Mouse (Mus musculus) left cerebral cortex, postnatal 25 days (tissue): ENCODE data around the gene Olfr78. TPM values are rescaled to one million over a fixed set of nuclear protein-coding genes. Genes with fewer than 3 reads are reported as not detected.
A peak's percentile ranks its signal among the peaks of the same experiment; 100 is the strongest.

ENCODE experiments used
- DNase-seq, 2 experiments: peaks; one replicate each; pipeline ENCODE4 v3.0.0; 2022; ENCODE audit warnings: low spot score in 2 of 2, mixed read lengths in 1 of 2
- intact Hi-C: fragments of 180-260 bp; cut with DNase I; formaldehyde crosslinking; loops from one replicate; pipeline ENCODE4 v1.15.1; 2025
- total RNA-seq, 2 experiments: library from RNA; stranded (reverse); gene quantifications; 2 replicates each; pipeline ENCODE4 v1.2.3; 2021

The Olfr78 gene
- under 1 TPM; 0.57 to 0.92 TPM for total RNA-seq

GRCm38 (mm10) chr7:102759266-102759665, at the start of gene Olfr78, which contains the start of gene Olfr560:
TSS of gene Olfr78 (minus strand) at chr7:102759471.
TSS of gene Olfr560 (minus strand) at chr7:102759366.
- DNase-seq: peak in 1 of 2 experiments; percentile 14
- intact Hi-C loops: no loop called here

- DNase-seq: no peak
- intact Hi-C loops: no loop called here
Observed at GRCm38 (mm10) chr7:102803180-102803579, 43.9 kb upstream of the Olfr78 start, which contains the start of gene Olfr564. TSS of gene Olfr564 (plus strand) at chr7:102803480.

GRCm38 (mm10) chr7:102770921-102771320, 11.7 kb upstream of the Olfr78 start, which contains the start of gene Olfr561:
TSS of gene Olfr561 (plus strand) at chr7:102771221.
- intact Hi-C loops: no loop called here
- no peak for DNase-seq

- no peak for DNase-seq
- intact Hi-C loops: no loop called here
Observed at GRCm38 (mm10) chr7:102752086-102752485, 7.2 kb downstream of the Olfr78 start.

- intact Hi-C loops: no loop called here
Observed at GRCm38 (mm10) chr7:102737705-102738104, 21.6 kb downstream of the Olfr78 start.

GRCm38 (mm10) chr7:102733793-102734192, 25.5 kb downstream of the Olfr78 start:
- intact Hi-C loops: no loop called here
- no peak for DNase-seq

More at GRCm38 (mm10) chr7:102737705-102738104, 21.6 kb downstream of the Olfr78 start:
- DNase-seq: no peak

- DNase-seq: no peak
- intact Hi-C loops: no loop called here
Observed at GRCm38 (mm10) chr7:102727391-102727790, 31.9 kb downstream of the Olfr78 start, which contains the start of gene Olfr559. TSS of gene Olfr559 (minus strand) at chr7:102727491.

GRCm38 (mm10) chr7:102718970-102719369, 40.3 kb downstream of the Olfr78 start, which contains the start of gene Olfr33:
TSS of gene Olfr33 (minus strand) at chr7:102719070.
- DNase-seq: no peak
- intact Hi-C loops: no loop called here

GRCm38 (mm10) chr7:102701915-102702314, 57.4 kb downstream of the Olfr78 start, which contains the start of gene Olfr558:
TSS of gene Olfr558 (plus strand) at chr7:102702215.
- intact Hi-C loops: no loop called here
- no peak for DNase-seq

GRCm38 (mm10) chr7:102698461-102698860, 60.8 kb downstream of the Olfr78 start:
- no peak for DNase-seq
- intact Hi-C loops: no loop called here

- DNase-seq: peak; percentile 24 to 31
- intact Hi-C loops: loop anchor here (2.0 kb wide), 1 partner anchor 221 kb away; the partner anchor contains the start of gene Olfr571
Observed at GRCm38 (mm10) chr7:102695358-102696125, 63.7 kb downstream of the Olfr78 start, which contains the start of gene Olfr557. TSS of gene Olfr557 (plus strand) at chr7:102695910.

Other genes with a start within 250 kb of the Olfr78 start
- not detected for gene Olfr547, start 224.7 kb downstream of the Olfr78 start, total RNA-seq
- gene Olfr548-ps1, start 218.6 kb downstream of the Olfr78 start, total RNA-seq: not detected
- gene Olfr549, start 209.6 kb downstream of the Olfr78 start, total RNA-seq: not detected
- gene Trim21, start 194.0 kb downstream of the Olfr78 start, total RNA-seq: 1 to 10 TPM; 2.7 to 4.2 TPM
- gene Olfr550, start 188.0 kb downstream of the Olfr78 start, total RNA-seq: under 1 TPM; 0.23 to 0.41 TPM
- not detected for gene Olfr551, start 167.6 kb downstream of the Olfr78 start, total RNA-seq
- under 1 TPM; 0.11 to 0.14 TPM for gene Olfr552, start 161.7 kb downstream of the Olfr78 start, total RNA-seq
- gene Olfr553, start 141.3 kb downstream of the Olfr78 start, total RNA-seq: not detected
- not detected for gene Olfr554, start 121.0 kb downstream of the Olfr78 start, total RNA-seq
- gene Olfr555, start 100.6 kb downstream of the Olfr78 start, total RNA-seq: not detected
- not detected for gene Olfr556, start 94.6 kb downstream of the Olfr78 start, total RNA-seq
- 1 to 10 TPM; 4.1 to 5.3 TPM for gene Trim68, start 72.1 kb downstream of the Olfr78 start, total RNA-seq
- gene Olfr557, start 63.6 kb downstream of the Olfr78 start, total RNA-seq: not detected
- gene Olfr558, start 57.3 kb downstream of the Olfr78 start, total RNA-seq: under 1 TPM; 0.27 to 0.37 TPM
- gene Olfr33, start 40.4 kb downstream of the Olfr78 start, total RNA-seq: not detected
- not detected for gene Olfr559, start 32.0 kb downstream of the Olfr78 start, total RNA-seq
- gene Olfr560, start 105 bp downstream of the Olfr78 start, total RNA-seq: under 1 TPM in 1 of 2 experiments, not detected in 1; 0.16 TPM
- not detected for gene Olfr561, start 11.8 kb upstream of the Olfr78 start, total RNA-seq
- gene Olfr564, start 44.0 kb upstream of the Olfr78 start, total RNA-seq: not detected
- not detected for gene Olfr566, start 99.3 kb upstream of the Olfr78 start, total RNA-seq
- gene Olfr568, start 117.7 kb upstream of the Olfr78 start, total RNA-seq: not detected
- not detected for gene Olfr569, start 131.4 kb upstream of the Olfr78 start, total RNA-seq
- not detected for gene Olfr570, start 135.1 kb upstream of the Olfr78 start, total RNA-seq
- gene Olfr571, start 158.1 kb upstream of the Olfr78 start, total RNA-seq: not detected
- gene Olfr572, start 164.9 kb upstream of the Olfr78 start, total RNA-seq: not detected
- gene Olfr573-ps1, start 183.1 kb upstream of the Olfr78 start, total RNA-seq: not detected
- gene Olfr574, start 189.0 kb upstream of the Olfr78 start, total RNA-seq: not detected
- gene Olfr575, start 199.3 kb upstream of the Olfr78 start, total RNA-seq: not detected
- gene Olfr576, start 203.2 kb upstream of the Olfr78 start, total RNA-seq: not detected
- not detected for gene Olfr577, start 216.5 kb upstream of the Olfr78 start, total RNA-seq
- gene Olfr578, start 229.9 kb upstream of the Olfr78 start, total RNA-seq: not detected